Mouse (Mus musculus) limb, embryonic 11.5 days (tissue): ENCODE results near the gene Tenm4. TPM values are rescaled to one million over a fixed set of nuclear protein-coding genes. Genes with fewer than 3 reads are reported as not detected.

Experiments
- ATAC-seq: fragments of 200-750 bp; cut with Nextera tagmentation; 2 replicates; pipeline ENCODE4 v1.8.0; 2017; ENCODE audit warnings: low read depth; ENCODE audit not compliant: insufficient number of reproducible peaks, low FRiP score, low TSS enrichment
- DNase-seq: peaks from one replicate; pipeline ENCODE4 v3.0.0-alpha.2; 2015; ENCODE audit warnings: low spot score
- H3K27ac ChIP-seq: fragments of 300-500 bp; sonication (generic); replicated peaks from 2 replicates; pipeline ENCODE4 v1.5.1; 2014; ENCODE audit warnings: low read depth, mild to moderate bottlenecking, low read length
- H3K27me3 ChIP-seq: fragments of 300-500 bp; sonication (generic); 2 replicates; pipeline ENCODE4 v1.6.1; 2014; ENCODE audit warnings: mild to moderate bottlenecking, low read length, mixed read lengths; ENCODE audit not compliant: control insufficient read depth, insufficient read depth
- H3K36me3 ChIP-seq: fragments of 300-500 bp; sonication (generic); 2 replicates; pipeline ENCODE4 v1.6.1; 2014; ENCODE audit warnings: mild to moderate bottlenecking, low read length, moderate library complexity, mixed read lengths; ENCODE audit not compliant: control insufficient read depth, insufficient read depth
- H3K4me1 ChIP-seq: fragments of 300-500 bp; sonication (generic); 2 replicates; pipeline ENCODE4 v1.6.1; 2014; ENCODE audit warnings: low read length, mixed read lengths; ENCODE audit not compliant: control insufficient read depth, insufficient read depth
- H3K4me2 ChIP-seq: fragments of 300-500 bp; sonication (generic); 2 replicates; pipeline ENCODE4 v1.6.1; 2014; ENCODE audit warnings: low read depth, mild to moderate bottlenecking, moderate library complexity; ENCODE audit not compliant: severe bottlenecking
- H3K4me3 ChIP-seq: fragments of 300-500 bp; sonication (generic); 2 replicates; pipeline ENCODE4 v1.5.1; 2014; ENCODE audit warnings: low read depth, low read length
- H3K9ac ChIP-seq: fragments of 300-500 bp; sonication (generic); 2 replicates; pipeline ENCODE4 v1.6.1; 2014; ENCODE audit warnings: mild to moderate bottlenecking, low read length
- H3K9me3 ChIP-seq: fragments of 300-500 bp; sonication (generic); 2 replicates; pipeline ENCODE4 v1.6.1; 2016; ENCODE audit warnings: low read length; ENCODE audit not compliant: control insufficient read depth
- WGBS: fragments of 180-500 bp; shearing (Covaris S2); extraction: QIAGEN DNeasy Blood & Tissue Kit; methylation state at CpG from one replicate; pipeline ENCODE4 v1.1.7; 2014; 5-methylcytosine and 5-hydroxymethylcytosine counted together
- polyA plus RNA-seq: library from polyadenylated mRNA; unstranded; fragments of >200 nt; fragmentation: Nextera tagmentation; extraction: Ambion mirVana; gene quantifications from 2 replicates; pipeline ENCODE4 v1.2.1, GENCODE M21; 2014

The Tenm4 gene
- polyA plus RNA-seq, 1 experiment from 2014 or later: 43.1 TPM

DNA sequence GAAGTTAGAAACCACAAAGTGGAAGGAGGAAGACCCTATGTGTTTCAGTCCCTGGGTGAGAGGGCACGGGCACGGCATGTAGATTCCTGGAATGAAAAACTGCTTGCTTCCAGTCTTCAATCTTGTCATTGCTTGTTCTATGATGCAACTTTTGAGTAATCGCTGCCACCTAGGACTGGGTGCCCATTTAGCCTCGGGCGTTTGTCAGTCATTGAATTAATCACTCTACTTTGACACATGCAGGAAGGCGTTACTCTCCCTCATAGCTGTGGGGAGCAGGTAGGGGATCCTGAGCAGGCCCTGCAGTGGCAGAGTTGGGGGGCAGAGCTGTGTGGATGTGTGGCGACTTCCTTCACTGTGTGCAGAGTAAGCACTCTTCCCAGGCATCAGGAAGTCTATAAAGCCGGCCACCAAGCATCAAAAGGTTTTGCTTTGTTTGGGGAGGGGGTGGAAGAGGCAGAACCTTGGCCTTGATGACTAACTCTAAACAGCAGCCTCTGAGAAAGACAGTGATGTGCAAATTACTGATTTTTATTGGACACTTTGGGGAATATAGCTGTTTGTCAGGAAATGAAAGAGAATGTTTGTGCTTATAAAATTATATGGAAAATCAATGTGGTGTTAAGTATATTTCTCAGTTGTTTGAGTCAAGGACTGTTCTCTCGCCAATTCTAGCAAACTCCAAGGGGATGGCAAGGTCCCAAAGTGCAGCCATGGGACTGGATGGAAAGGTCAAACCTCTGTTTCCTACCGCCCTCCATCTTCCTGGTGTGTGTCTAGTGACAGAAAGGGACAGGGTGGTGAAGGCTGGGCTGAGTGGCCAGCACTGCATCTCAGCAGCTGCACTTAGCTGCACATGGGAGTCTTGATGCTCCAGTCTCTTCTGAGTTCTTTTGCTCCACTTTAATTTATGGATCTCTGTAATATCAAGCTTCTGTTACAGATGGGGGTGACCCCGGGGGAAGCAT is 834 bp downstream of the Tenm4 start:
- ATAC-seq: no peak
- no peak for DNase-seq

DNA sequence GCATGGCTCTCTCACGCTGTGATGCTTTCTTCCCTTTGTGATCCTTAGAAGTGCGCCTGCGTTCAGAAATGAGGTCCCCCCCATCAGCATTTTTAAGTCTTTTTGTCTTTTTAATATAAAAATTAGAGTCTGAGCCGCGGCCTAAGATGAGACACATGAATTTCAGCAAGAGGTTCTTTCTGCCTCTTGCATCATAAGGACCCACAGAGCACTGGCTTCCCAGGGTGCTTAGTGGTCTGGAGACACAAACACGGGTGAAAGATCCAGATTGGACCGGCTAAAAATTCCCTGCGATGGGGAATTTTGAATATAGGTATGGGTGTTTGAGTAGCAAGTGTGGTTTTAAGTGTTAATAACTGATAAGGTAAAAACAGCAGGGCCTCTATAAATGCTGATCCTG is 5.7 kb downstream of the Tenm4 start:
- H3K9ac ChIP-seq: no peak overlapping the region
- no peaks in the 10 kb centered on the region for H3K9me3 ChIP-seq
- peaks cover 2% of the 10 kb centered on the region; the same call in 1 of the 2 replicates for H3K4me1 ChIP-seq
- WGBS: 91% methylated on average over 8 of the region's 8 CpGs
- no peaks in the 10 kb centered on the region for H3K27me3 ChIP-seq
- no peak for ATAC-seq
- H3K36me3 ChIP-seq: no peaks in the 10 kb centered on the region
- DNase-seq: no peak
- H3K4me3 ChIP-seq: no peak overlapping the region
- H3K4me2 ChIP-seq: no peak overlapping the region
- no peak overlapping the region for H3K27ac ChIP-seq

More for the DNA sequence above, 834 bp downstream of the Tenm4 start:
- no peak overlapping the region for H3K4me3 ChIP-seq
- no peak overlapping the region for H3K9ac ChIP-seq
- H3K4me2 ChIP-seq: no peak overlapping the region
- peaks cover 8% of the 10 kb centered on the region; the same call in 1 of the 2 replicates for H3K4me1 ChIP-seq
- H3K36me3 ChIP-seq: no peaks in the 10 kb centered on the region
- no peak overlapping the region for H3K27ac ChIP-seq
- WGBS: 45% methylated on average over 11 of the region's 11 CpGs
- no peaks in the 10 kb centered on the region for H3K27me3 ChIP-seq
- no peaks in the 10 kb centered on the region for H3K9me3 ChIP-seq

DNA sequence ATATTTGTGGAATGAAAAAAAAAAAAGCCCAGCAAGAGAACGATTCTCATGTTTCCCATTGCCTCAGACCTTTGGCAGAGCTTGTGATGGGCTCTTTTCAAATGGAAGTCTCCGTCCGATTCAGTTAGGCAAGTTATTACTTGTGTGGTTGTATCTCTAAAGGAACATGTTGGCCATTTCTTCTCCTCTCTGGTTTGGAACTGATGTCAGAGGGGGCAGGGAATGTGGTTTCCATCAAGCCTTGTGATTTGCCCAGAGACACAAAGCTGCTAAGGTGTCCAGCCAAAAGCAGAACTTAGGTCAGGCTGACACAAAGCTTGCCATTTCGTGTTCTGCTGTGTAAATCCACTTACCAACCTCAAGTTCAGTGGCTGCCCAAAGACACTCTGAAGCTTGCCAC is 10.7 kb downstream of the Tenm4 start:
- no peaks in the 10 kb centered on the region for H3K36me3 ChIP-seq
- DNase-seq: no peak
- H3K4me1 ChIP-seq: no peaks in the 10 kb centered on the region
- H3K27ac ChIP-seq: no peak overlapping the region
- WGBS: 77% methylated on average over 4 of the region's 4 CpGs
- no peak for ATAC-seq
- H3K9ac ChIP-seq: no peak overlapping the region
- H3K9me3 ChIP-seq: no peaks in the 10 kb centered on the region
- H3K27me3 ChIP-seq: no peaks in the 10 kb centered on the region
- H3K4me2 ChIP-seq: no peak overlapping the region
- no peak overlapping the region for H3K4me3 ChIP-seq

DNA sequence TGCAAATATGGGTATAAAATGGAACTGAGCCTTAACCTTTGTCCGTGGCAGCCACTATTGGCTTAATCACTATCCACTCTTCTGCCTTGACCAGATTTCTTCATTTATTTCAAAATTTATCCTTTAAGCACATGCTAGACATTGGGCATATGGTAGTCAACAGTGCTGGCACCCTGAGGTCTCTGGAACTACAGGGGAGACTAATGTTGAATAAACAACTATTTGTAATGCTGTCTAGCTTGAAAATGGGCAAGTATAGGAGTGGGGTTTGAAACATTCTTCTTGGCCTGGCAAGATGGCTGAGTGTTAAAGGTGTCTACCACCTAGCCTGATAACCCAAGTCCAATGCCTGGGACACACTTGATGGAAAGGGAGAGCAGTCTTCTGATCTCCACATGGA is 12.1 kb downstream of the Tenm4 start:
- H3K4me2 ChIP-seq: no peak overlapping the region
- no peaks in the 10 kb centered on the region for H3K9me3 ChIP-seq
- no peak for DNase-seq
- no peaks in the 10 kb centered on the region for H3K27me3 ChIP-seq
- ATAC-seq: no peak
- H3K36me3 ChIP-seq: no peaks in the 10 kb centered on the region
- 98% methylated on average over 1 of the region's 1 CpGs for WGBS
- no peak overlapping the region for H3K4me3 ChIP-seq
- no peak overlapping the region for H3K27ac ChIP-seq
- H3K4me1 ChIP-seq: no peaks in the 10 kb centered on the region
- H3K9ac ChIP-seq: no peak overlapping the region

DNA sequence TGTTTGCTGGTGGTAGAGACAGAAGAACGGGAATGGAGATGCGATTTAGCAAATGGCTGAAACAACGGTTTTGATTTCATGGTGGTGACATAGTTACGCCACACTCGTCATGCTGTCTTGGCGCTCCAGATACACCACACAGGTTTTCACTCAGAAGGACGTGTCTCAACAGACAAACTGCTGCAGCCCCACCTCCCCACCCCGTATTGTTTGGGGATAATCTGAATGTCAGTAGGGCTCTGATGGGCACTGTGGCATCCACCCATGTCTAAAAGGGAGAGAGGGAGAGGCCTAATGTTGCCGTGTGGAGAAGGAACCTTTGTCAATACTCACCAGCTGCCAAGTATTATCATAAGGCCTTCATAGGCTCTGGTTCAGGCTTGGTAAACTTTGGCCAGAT is 14.4 kb downstream of the Tenm4 start:
- Histone ChIP-seq H3K4me3 (no peak overlapping the region), H3K9ac (no peak overlapping the region), H3K4me2 (no peak overlapping the region), H3K9me3 (no peaks in the 10 kb centered on the region), H3K27ac (no peak overlapping the region), H3K27me3 (no peaks in the 10 kb centered on the region), H3K36me3 (no peaks in the 10 kb centered on the region), H3K4me1 (no peaks in the 10 kb centered on the region)
- DNase-seq: no peak
- ATAC-seq: no peak
- 88% methylated on average over 9 of the region's 9 CpGs for WGBS

DNA sequence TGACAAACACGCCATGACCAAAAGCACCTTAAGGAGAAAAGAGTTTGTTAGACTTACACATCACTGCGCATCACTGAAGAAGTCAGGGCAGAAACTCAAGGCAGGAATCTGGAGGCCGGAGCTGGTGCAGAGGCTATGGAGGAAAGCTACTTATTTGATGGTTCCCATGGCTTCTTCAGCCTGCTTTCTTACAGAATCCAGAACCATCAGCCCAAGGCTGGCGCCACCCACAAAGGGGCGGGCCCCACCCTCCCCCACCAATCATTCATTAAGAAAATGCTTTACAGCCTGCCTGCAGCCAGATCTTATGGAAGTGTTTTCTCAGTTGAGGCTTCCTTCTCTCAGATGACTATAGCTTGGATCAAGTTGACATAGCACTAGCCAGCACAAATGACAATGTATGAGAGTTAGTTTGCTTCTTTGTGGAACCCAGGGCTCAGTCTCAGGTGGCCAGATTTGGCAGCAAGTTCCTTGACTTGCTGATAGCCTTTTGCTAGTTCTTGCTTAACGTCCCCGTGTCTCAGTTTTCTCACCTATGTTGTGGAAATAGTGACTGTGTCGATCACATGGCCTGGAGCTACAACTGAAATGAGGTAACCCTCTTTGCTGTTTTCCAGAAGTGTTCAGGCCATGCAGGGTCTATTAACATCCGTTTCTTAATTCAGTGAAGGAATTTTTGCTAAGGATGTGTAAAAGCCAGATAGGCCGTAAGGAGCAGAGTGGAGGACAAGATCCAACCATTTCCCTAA is 32.9 kb downstream of the Tenm4 start:
- no peak overlapping the region for H3K9ac ChIP-seq

DNA sequence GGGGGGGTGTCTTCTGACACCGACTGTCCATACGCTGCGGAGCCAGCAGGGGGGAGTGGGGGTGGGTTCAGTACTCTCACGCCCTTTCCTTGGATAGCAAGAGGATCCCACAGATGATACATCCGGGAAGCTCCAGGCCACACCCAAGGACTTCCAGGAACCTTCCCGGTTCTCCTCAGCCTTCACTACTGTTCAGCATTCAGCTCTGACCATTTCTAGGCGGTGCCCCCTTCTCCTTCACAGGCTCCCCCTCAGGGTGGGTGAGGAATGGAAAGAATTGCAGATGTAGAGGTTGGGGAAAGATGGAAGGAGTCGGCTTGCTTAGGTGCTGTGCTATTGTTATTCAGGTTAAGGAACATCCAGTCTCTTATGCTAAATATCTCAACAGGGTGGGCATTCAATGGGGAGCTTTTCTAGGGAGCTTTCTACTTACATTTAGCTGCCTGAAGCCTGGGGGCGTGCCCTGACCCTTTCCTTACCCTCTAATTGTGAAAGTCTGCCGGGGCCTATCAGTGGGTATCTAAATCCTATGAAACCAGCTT is 33.8 kb downstream of the Tenm4 start:
- H3K36me3 ChIP-seq: no peaks in the 10 kb centered on the region
- ATAC-seq (no peak), DNase-seq (no peak)
- no peak overlapping the region for H3K27ac ChIP-seq
- no peak overlapping the region for H3K4me2 ChIP-seq
- H3K4me3 ChIP-seq: no peak overlapping the region
- H3K4me1 ChIP-seq: no peaks in the 10 kb centered on the region; the same call in 1 of the 2 replicates
- H3K27me3 ChIP-seq: no peaks in the 10 kb centered on the region
- no peaks in the 10 kb centered on the region for H3K9me3 ChIP-seq
- 26% methylated on average over 10 of the region's 10 CpGs for WGBS
- no peak overlapping the region for H3K9ac ChIP-seq

More for the DNA sequence above, 32.9 kb downstream of the Tenm4 start:
- no peak for DNase-seq
- no peaks in the 10 kb centered on the region for H3K27me3 ChIP-seq
- 63% methylated on average over 10 of the region's 10 CpGs for WGBS
- no peak overlapping the region for H3K4me3 ChIP-seq
- no peak overlapping the region for H3K27ac ChIP-seq
- no peak overlapping the region for H3K4me2 ChIP-seq
- no peaks in the 10 kb centered on the region for H3K36me3 ChIP-seq
- H3K9me3 ChIP-seq: no peaks in the 10 kb centered on the region
- ATAC-seq: no peak
- no peaks in the 10 kb centered on the region for H3K4me1 ChIP-seq

DNA sequence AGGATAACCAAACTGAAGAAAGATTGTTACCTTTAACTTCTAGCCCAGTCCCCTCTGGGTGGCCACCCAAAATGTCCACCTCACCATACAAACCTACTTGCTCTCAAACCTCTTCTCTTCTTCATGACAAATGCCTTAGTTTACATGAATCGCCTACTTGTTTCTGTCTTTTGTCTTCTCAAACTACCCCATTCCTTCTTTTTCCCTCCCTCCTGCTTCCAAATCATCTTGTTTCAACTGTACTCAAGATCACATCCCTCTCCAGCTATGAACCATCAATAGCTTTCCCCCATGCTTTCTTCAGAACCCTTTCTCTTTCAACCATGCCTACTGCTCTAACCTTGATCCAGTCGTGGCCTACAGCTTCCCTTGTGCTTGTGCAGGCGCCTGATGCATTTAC is 36.0 kb downstream of the Tenm4 start:
- no peaks in the 10 kb centered on the region for H3K36me3 ChIP-seq
- H3K4me2 ChIP-seq: no peak overlapping the region
- WGBS: 68% methylated on average over 3 of the region's 3 CpGs
- H3K4me1 ChIP-seq: peaks cover 7% of the 10 kb centered on the region
- H3K9me3 ChIP-seq: no peaks in the 10 kb centered on the region
- no peak overlapping the region for H3K27ac ChIP-seq
- no peak overlapping the region for H3K9ac ChIP-seq
- no peak for DNase-seq
- no peak overlapping the region for H3K4me3 ChIP-seq
- no peaks in the 10 kb centered on the region for H3K27me3 ChIP-seq
- ATAC-seq: no peak
